Mouse (Mus musculus) intestine, embryonic 15.5 days (tissue): ENCODE results near the gene Kctd13. TPM values are rescaled to one million over a fixed set of nuclear protein-coding genes. Genes with fewer than 3 reads are reported as not detected.

Experiments used
- ATAC-seq: fragments of 200-750 bp; cut with Nextera tagmentation; 2 replicates; pipeline ENCODE4 v1.8.0; 2017; ENCODE audit warnings: moderate TSS enrichment, moderate library complexity
- H3K27ac ChIP-seq: fragments of 300-500 bp; sonication (generic); 2 replicates; pipeline ENCODE4 v1.5.1; 2015; ENCODE audit warnings: mild to moderate bottlenecking, inconsistent platforms
- H3K27me3 ChIP-seq: fragments of 300-500 bp; sonication (generic); replicated peaks from 2 replicates; pipeline ENCODE4 v1.6.1; 2015; ENCODE audit warnings: inconsistent platforms
- H3K36me3 ChIP-seq: fragments of 300-500 bp; sonication (generic); 2 replicates; pipeline ENCODE4 v1.6.1; 2015; ENCODE audit warnings: inconsistent platforms
- H3K4me1 ChIP-seq: fragments of 300-500 bp; sonication (generic); replicated peaks from 2 replicates; pipeline ENCODE4 v1.6.1; 2015; ENCODE audit warnings: inconsistent platforms
- H3K4me2 ChIP-seq: fragments of 300-500 bp; sonication (generic); replicated peaks from 2 replicates; pipeline ENCODE4 v1.6.1; 2015; ENCODE audit warnings: mild to moderate bottlenecking, inconsistent platforms
- H3K4me3 ChIP-seq: fragments of 300-500 bp; sonication (generic); replicated peaks from 2 replicates; pipeline ENCODE4 v1.5.1; 2015; ENCODE audit warnings: inconsistent platforms
- H3K9ac ChIP-seq: fragments of 300-500 bp; sonication (generic); 2 replicates; pipeline ENCODE4 v1.6.1; 2015; ENCODE audit warnings: inconsistent platforms
- H3K9me3 ChIP-seq: fragments of 300-500 bp; sonication (generic); 2 replicates; pipeline ENCODE4 v1.6.1; 2016; ENCODE audit warnings: inconsistent platforms
- WGBS: fragments of 180-500 bp; shearing (Covaris S2); methylation state at CpG from one replicate; pipeline ENCODE4 v1.1.7; 2015; 5-methylcytosine and 5-hydroxymethylcytosine counted together
- polyA plus RNA-seq: library from polyadenylated mRNA; unstranded; fragments of >200 nt; fragmentation: Nextera tagmentation; extraction: Ambion mirVana; gene quantifications from 2 replicates; pipeline ENCODE4 v1.2.1, GENCODE M21; 2015

Kctd13 gene
- polyA plus RNA-seq, 1 experiment from 2014 or later, result 13.9 TPM

- Histone ChIP-seq H3K4me1 (peaks cover 13% of the 10 kb centered on the region), H3K9me3 (no peaks in the 10 kb centered on the region), H3K9ac (peak within 1 kb of the TSS; percentile 37), H3K4me3 (peak within 1 kb of the TSS; percentile 50), H3K4me2 (peak within 1 kb of the TSS; percentile 100), H3K36me3 (0 out of 2 replicates have a peak, but pooled peaks cover 4% of the 10 kb centered on the region), H3K27me3 (peaks cover 31% of the 10 kb centered on the region), H3K27ac (no peak within 1 kb of the TSS)
- ATAC-seq, result no peak; the same call in none of the 2 replicates
- WGBS, result under 1% methylated on average over 21 of the region's 21 CpGs
These were observed 20.7 kb downstream of the Kctd13 start, which contains the start of gene Asphd1 for GRCm38 (mm10) chr7:126949403-126949792. Gene Asphd1, minus strand, starts transcription at chr7:126949582.

DNA sequence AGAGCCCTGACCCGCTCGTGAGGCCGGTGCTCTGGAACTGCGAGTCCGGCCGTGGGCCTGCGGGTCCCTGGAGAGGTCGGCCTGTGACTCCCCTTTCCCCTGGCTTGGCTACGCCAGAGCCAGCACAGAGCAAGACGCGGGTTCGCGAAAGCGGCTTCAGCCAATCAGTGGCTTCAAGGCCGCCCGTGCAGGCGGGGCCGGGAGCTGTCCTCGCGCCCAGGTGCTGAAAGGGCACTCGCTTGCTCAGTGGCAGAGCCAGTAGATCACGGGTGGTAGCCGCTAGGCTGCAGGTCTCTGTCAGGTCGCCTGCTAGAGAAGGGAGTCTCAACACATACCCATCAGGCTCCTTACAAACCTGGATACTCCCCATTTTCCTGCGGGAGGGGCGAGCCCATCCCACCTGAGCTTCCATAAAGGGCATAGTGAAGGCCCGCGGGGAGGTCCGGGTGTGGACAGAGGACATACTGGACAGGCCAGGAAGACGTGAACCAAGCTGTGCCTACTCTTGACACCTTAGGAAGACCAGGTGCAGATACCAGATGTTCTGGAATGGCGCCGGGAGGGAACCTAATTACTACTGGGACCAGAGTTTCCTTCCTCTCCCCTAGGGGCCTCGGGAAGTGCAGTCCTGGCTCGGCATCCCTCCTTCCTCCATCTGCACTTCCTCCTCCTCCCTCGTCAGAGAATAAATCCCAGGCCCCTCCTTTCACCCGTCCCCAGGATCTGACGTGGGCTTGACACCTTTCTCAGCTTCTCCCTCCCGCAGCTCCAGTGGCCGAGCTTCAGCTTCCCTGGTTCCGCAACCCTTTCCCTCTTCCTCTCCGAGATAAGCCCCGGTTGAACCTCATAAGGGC lies 21.3 kb downstream of the Kctd13 start, which contains the start of gene Sez6l2:
Gene Sez6l2 (plus strand): TSS at position 771 of the 854 bp plus-strand sequence.
- Histone ChIP-seq H3K9ac (peak within 1 kb of the TSS; percentile 37), H3K4me2 (peak within 1 kb of the TSS; percentile 100), H3K27me3 (peaks cover 31% of the 10 kb centered on the region), H3K36me3 (0 out of 2 replicates have a peak, but pooled peaks cover 2% of the 10 kb centered on the region), H3K4me1 (peaks cover 13% of the 10 kb centered on the region), H3K4me3 (peak within 1 kb of the TSS; percentile 50), H3K9me3 (no peaks in the 10 kb centered on the region), H3K27ac (no peak within 1 kb of the TSS)
- peak; percentile 92 for ATAC-seq
- under 1% methylated on average over 42 of the region's 42 CpGs for WGBS

GRCm38 (mm10) chr7:126950647-126951615 lies 22.3 kb downstream of the Kctd13 start:
- WGBS, result 8% methylated on average over 26 of the region's 26 CpGs
- H3K4me3 ChIP-seq, result peak overlapping the region; percentile 50
- H3K4me1 ChIP-seq, result peaks cover 13% of the 10 kb centered on the region
- H3K9ac ChIP-seq, result no peak overlapping the region
- H3K4me2 ChIP-seq, result peak overlapping the region; percentile 100
- H3K27me3 ChIP-seq, result peaks cover 31% of the 10 kb centered on the region
- H3K9me3 ChIP-seq, result no peaks in the 10 kb centered on the region
- H3K27ac ChIP-seq, result no peak overlapping the region
- no peak for ATAC-seq
- H3K36me3 ChIP-seq, result no peaks in the 10 kb centered on the region

DNA sequence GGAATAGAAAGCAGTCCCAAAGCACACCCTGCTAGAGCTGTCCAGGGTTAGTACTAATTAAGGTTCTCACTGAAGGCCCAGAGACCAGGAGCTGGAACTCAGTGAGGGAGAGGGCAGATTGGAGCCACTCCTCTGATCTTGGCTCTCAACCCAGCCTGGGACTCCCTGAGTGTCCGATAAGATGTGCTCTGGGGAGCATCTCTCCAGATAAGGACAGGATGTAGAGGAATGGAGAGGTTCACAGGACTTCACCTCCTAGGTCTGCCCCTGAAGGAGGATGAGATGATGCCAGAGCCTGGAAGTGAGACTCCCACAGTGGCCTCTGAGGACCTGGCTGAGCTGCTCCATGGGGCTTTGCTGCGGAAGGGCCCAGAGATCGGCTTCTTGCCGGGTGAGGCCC lies 23.1 kb downstream of the Kctd13 start:
- Histone ChIP-seq H3K4me3 (no peak overlapping the region), H3K27ac (no peak overlapping the region), H3K4me1 (peaks cover 13% of the 10 kb centered on the region), H3K9ac (no peak overlapping the region), H3K27me3 (peaks cover 31% of the 10 kb centered on the region), H3K36me3 (no peaks in the 10 kb centered on the region), H3K4me2 (peak overlapping the region; percentile 24; the same call in 1 of the 2 replicates), H3K9me3 (no peaks in the 10 kb centered on the region)
- no peak for ATAC-seq
- WGBS, result 23% methylated on average over 4 of the region's 4 CpGs

- Histone ChIP-seq H3K27ac (no peak overlapping the region), H3K4me3 (no peak overlapping the region), H3K27me3 (peaks cover 31% of the 10 kb centered on the region), H3K9me3 (no peaks in the 10 kb centered on the region), H3K36me3 (no peaks in the 10 kb centered on the region), H3K4me2 (no peak overlapping the region; the same call in 1 of the 2 replicates), H3K4me1 (peaks cover 13% of the 10 kb centered on the region), H3K9ac (no peak overlapping the region)
- 1% methylated on average over 8 of the region's 8 CpGs for WGBS
- ATAC-seq, result no peak
These were observed 24.0 kb downstream of the Kctd13 start for GRCm38 (mm10) chr7:126952646-126953045.

- Histone ChIP-seq H3K4me1 (peaks cover 5% of the 10 kb centered on the region; the same call in 1 of the 2 replicates), H3K27ac (no peak overlapping the region), H3K36me3 (no peaks in the 10 kb centered on the region), H3K4me2 (no peak overlapping the region), H3K4me3 (no peak overlapping the region), H3K9me3 (no peaks in the 10 kb centered on the region), H3K9ac (no peak overlapping the region), H3K27me3 (peaks cover 28% of the 10 kb centered on the region)
- 69% methylated on average over 3 of the region's 3 CpGs for WGBS
- no peak for ATAC-seq
These were observed 26.4 kb downstream of the Kctd13 start for GRCm38 (mm10) chr7:126955125-126955524.

GRCm38 (mm10) chr7:126959780-126960179 lies 31.1 kb downstream of the Kctd13 start:
- H3K27ac ChIP-seq, result no peak overlapping the region
- ATAC-seq, result no peak
- H3K36me3 ChIP-seq, result no peaks in the 10 kb centered on the region
- WGBS, result 53% methylated on average over 9 of the region's 9 CpGs
- H3K27me3 ChIP-seq, result peaks cover 6% of the 10 kb centered on the region
- no peak overlapping the region for H3K4me3 ChIP-seq
- no peak overlapping the region for H3K9ac ChIP-seq
- no peak overlapping the region for H3K4me2 ChIP-seq
- H3K4me1 ChIP-seq, result no peaks in the 10 kb centered on the region
- H3K9me3 ChIP-seq, result no peaks in the 10 kb centered on the region

DNA sequence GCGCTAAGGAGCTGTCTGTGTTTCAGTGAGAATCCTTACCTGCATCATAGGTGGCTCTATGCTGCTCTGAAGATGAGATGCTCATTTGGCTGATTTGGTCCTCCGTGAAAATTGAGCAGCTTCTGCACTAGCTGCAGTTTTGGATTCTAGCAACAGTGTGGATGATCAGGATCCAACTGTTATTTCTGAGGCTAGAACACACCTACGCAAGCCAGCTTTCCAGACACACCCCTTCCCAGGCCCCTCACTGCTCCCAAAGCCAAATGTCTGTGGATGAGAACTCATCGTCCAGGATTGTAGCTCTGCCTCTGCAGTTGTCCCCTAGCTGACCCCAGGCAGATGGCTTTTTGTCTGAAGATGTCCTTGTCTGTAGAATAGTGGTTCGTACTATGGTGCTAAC lies 32.4 kb downstream of the Kctd13 start:
- WGBS, result 78% methylated on average over 5 of the region's 5 CpGs
- Histone ChIP-seq H3K4me3 (no peak overlapping the region), H3K27ac (no peak overlapping the region), H3K9me3 (no peaks in the 10 kb centered on the region), H3K9ac (no peak overlapping the region), H3K27me3 (peaks cover 6% of the 10 kb centered on the region), H3K4me1 (no peaks in the 10 kb centered on the region), H3K36me3 (no peaks in the 10 kb centered on the region), H3K4me2 (no peak overlapping the region)
- ATAC-seq, result no peak

GRCm38 (mm10) chr7:126961965-126962364 lies 33.3 kb downstream of the Kctd13 start:
- Histone ChIP-seq H3K27me3 (peaks cover 6% of the 10 kb centered on the region), H3K4me3 (no peak overlapping the region), H3K4me2 (no peak overlapping the region), H3K9ac (no peak overlapping the region), H3K36me3 (no peaks in the 10 kb centered on the region), H3K4me1 (no peaks in the 10 kb centered on the region), H3K27ac (no peak overlapping the region), H3K9me3 (no peaks in the 10 kb centered on the region)
- 88% methylated on average over 4 of the region's 4 CpGs for WGBS
- no peak for ATAC-seq

DNA sequence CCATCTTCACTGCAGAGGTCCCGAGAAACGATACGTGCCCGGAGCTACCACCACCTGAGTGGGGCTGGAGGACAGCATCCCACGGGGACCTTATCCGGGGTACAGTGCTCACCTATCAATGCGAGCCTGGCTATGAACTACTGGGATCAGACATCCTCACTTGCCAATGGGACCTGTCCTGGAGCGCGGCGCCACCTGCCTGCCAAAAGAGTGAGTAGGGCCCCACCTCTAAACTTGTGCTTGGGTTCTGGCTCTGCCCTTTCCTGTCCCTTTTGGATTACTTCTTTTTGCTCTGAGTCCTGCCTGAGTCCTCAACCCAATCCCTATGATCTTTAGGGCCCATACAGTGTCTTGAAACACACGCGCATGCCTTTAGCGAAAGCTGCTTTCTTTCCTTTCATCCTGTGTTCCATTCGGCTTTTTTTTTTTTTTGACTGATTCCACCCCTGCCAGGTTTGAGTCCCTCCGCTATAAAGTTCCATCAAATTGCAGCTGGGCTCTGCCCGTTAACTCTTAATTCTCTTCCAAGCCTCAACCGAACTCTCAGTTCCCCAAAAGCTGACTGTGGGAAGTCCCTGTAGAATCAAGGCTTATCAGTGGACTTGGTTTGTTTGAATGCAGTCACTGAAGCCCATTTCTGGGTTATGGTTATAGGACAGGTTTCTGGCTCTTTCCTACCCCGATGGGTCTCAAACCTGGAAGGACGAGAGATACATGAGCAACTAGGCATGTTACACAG lies 35.0 kb downstream of the Kctd13 start:
- H3K4me1 ChIP-seq, result no peaks in the 10 kb centered on the region
- H3K27ac ChIP-seq, result no peak overlapping the region
- H3K9me3 ChIP-seq, result no peaks in the 10 kb centered on the region
- H3K9ac ChIP-seq, result no peak overlapping the region
- no peak overlapping the region for H3K4me3 ChIP-seq
- H3K36me3 ChIP-seq, result no peaks in the 10 kb centered on the region
- 31% methylated on average over 19 of the region's 19 CpGs for WGBS
- H3K27me3 ChIP-seq, result peaks cover 6% of the 10 kb centered on the region
- ATAC-seq, result peak; percentile 45; the same call in 1 of the 2 replicates
- no peak overlapping the region; the same call in 1 of the 2 replicates for H3K4me2 ChIP-seq

DNA sequence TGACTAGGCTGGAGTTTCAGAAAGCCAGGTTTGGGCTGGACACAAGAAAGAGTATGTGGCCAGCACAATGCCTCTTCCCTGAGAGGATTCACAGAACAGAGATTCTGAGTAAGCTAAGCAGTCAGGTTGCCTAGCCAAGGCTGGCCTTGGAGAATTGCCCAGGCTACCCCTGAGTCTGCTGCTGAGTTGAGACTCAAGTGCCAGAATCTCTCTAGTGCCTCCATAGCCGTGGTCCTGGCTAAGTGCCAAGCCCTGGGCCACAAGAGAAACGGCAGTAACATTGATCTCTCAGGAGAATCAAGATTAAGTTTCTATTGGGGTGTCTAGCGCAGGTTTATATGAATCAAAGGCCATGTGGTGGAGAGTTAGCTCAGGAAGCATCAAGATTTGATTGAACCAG lies 36.9 kb downstream of the Kctd13 start:
- Histone ChIP-seq H3K36me3 (no peaks in the 10 kb centered on the region), H3K4me1 (no peaks in the 10 kb centered on the region), H3K9ac (no peak overlapping the region), H3K27ac (no peak overlapping the region), H3K4me2 (no peak overlapping the region), H3K4me3 (no peak overlapping the region), H3K9me3 (no peaks in the 10 kb centered on the region), H3K27me3 (peaks cover 6% of the 10 kb centered on the region)
- ATAC-seq, result no peak
- WGBS, result 51% methylated on average over 3 of the region's 3 CpGs
